Mouse (Mus musculus) cortical plate, adult 2 months (tissue): ENCODE data around the gene Reep3.

ENCODE experiments used
- CTCF ChIP-seq: fragments of 200-500 bp; IDR thresholded peaks from 2 replicates; pipeline ENCODE4 v1.5.1; 2011; ENCODE audit warnings: mild to moderate bottlenecking, control low read depth, low read length; ENCODE audit not compliant: insufficient read depth; ENCODE audit errors: extremely low read depth
- POLR2A ChIP-seq: fragments of 200-500 bp; IDR thresholded peaks from 2 replicates; pipeline ENCODE4 v1.6.1; 2011; ENCODE audit warnings: mild to moderate bottlenecking, low read length, control low read depth; ENCODE audit not compliant: insufficient read depth; ENCODE audit errors: extremely low read depth

DNA sequence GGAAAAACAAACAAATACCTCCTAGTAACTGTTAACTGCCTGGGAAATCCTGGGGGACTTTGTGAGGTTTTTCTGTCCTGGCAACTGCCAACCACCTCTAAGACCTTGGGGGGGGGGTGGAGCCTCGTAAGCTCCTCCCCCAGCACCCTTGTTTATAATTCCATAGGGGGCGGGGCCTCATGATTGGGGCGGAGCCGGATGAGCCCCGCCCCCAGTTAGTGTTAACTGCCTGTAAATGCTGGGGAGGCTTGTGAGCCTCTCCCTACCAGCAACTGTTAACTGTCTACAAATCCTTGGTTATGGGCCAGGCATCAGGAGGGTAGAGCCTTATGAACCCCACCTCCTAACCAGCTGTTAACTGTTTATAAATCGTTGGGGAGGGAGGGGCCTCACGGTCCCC, 22.5 kb upstream of the Reep3 start:
- TF ChIP-seq POLR2A (no peak), CTCF (no peak)
